Mouse (Mus musculus): ENCODE measurements around the gene Ski. TPM values are rescaled to one million over a fixed set of nuclear protein-coding genes. Genes with fewer than 3 reads are reported as not detected.

Gene Ski
- polyA plus RNA-seq, 1 experiment = 55.2 TPM

DNA sequence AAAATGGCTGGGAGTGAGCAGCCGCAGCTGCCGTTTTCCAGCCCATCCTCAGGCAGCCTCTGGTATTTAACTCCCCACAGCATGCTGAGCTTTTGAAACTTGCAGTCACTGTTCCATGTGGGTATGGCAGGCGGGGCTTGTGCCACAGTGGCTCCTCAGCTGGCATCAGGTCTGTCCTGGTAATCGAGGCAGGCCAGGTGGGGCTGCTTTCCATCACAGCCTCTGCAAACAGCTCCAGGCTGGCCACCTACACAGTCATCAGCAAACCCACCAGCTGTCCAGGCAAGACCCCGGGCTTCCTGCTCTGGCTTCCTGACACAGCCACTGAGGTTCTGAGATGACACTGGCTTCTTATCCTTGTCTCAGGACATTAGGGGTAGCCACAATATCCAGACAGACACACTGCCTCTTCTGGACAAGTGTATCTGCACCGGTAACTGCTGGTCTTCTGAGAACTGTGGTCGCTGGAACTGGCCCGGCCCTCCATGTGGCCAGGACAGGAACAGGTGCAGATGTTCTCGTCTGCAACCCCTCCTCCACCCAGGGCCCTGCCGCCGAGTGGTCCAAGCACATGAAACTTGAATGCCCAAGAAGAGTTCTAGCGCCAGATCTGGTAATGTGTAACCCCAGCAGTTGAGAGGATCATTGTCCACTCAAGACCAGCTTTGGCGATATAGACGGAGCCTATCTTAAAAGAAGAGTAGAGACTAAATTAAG is 76.1 kb downstream of the Ski start:
- TF ChIP-seq CTCF (IDR thresholded peaks at IDR 0.05; ENCODE audit: borderline replicate concordance, extremely low read depth, insufficient read depth, insufficient read length) (no peak), POLR2A (IDR thresholded peaks at IDR 0.05; ENCODE audit: borderline replicate concordance, extremely low read depth, insufficient read depth, insufficient read length, poor library complexity, severe bottlenecking) (no peak)
- no peak for DNase-seq (ENCODE audit: low read depth)

DNA sequence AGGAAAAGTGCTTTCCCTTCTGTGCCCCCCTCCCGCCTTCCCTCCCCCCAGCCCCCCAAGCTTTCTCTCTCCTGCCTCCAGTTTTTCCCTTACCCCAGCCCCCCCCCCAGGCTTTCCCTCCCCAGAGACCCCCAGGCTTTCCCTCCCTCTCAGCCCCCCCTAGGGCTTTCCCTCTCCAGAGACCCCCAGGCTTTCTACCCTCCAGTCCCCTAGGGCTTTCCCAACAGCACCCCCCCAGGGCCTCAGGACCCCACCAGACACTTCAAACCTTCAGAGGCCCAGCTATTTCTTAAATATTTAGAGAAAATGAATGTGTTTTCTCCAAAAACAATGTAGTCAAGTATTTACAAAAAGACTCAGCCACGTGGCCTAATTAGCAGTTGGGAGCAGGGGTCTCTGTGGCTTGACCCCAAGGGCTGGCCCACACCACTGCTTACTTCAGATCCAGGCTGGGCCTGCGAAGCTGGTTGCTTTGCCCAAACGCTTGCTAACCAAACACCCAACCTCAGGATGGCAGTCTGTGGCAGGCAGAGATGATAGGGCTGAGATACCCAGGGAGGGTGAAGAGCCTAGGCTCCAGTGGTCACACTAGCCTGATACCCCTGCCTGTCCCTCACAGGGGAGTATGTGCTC is 77.7 kb downstream of the Ski start:
- peak; percentile 40 for DNase-seq (ENCODE audit: low read depth)
- TF ChIP-seq CTCF (IDR thresholded peaks at IDR 0.05; ENCODE audit: borderline replicate concordance, extremely low read depth, insufficient read depth, insufficient read length) (no peak), POLR2A (IDR thresholded peaks at IDR 0.05; ENCODE audit: borderline replicate concordance, extremely low read depth, insufficient read depth, insufficient read length, poor library complexity, severe bottlenecking) (no peak)

GRCm38 (mm10) chr4:155143871-155144502 is 78.4 kb downstream of the Ski start:
- DNase-seq (ENCODE audit: low read depth) = peak; percentile 90
- TF ChIP-seq CTCF (IDR thresholded peaks at IDR 0.05; ENCODE audit: borderline replicate concordance, extremely low read depth, insufficient read depth, insufficient read length) = no peak
- no peak for TF ChIP-seq POLR2A (IDR thresholded peaks at IDR 0.05; ENCODE audit: borderline replicate concordance, extremely low read depth, insufficient read depth, insufficient read length, poor library complexity, severe bottlenecking)

DNA sequence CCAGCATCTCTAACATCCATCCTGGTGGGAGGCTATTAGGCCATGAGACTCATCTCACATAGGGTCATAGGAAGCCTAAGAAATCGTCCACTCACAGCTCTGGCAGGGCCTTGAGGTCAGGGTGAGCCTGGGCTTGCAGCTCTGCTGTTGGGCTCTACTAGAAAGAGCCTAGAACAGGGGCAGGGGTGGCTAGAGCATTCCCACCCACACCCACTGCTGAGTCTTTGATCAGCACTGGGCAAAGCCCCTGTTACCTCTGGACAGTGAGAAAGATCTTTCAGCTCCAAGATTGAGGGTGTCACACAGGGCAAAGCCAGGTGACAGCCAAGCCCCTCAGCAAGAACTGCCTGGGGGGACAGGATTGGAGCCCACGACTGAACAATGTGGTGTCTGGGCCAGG is 79.0 kb downstream of the Ski start:
- TF ChIP-seq CTCF (IDR thresholded peaks at IDR 0.05; ENCODE audit: borderline replicate concordance, extremely low read depth, insufficient read depth, insufficient read length) (no peak), POLR2A (IDR thresholded peaks at IDR 0.05; ENCODE audit: borderline replicate concordance, extremely low read depth, insufficient read depth, insufficient read length, poor library complexity, severe bottlenecking) (no peak)
- no peak for DNase-seq (ENCODE audit: low read depth)

DNA sequence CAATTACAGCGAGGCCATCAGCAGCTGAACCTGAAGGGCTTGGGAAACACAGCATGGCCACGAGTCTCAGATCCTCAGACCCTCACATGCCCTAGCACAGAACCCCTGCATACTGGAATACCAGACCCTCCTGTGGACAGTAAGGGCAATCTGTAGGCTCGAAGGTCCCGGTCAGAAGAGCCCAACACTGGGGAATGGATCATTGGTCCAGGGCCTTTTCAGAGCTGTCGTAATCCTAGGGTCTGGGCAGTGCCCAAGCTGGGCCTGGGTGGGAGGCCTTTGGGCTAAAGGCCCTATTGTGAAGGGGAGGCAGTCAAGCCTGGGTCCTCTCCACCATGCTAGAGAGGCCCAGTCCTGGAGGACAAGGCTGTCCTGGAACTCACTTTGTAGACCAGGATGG is 79.6 kb downstream of the Ski start:
- DNase-seq (ENCODE audit: low read depth) = no peak
- TF ChIP-seq POLR2A (IDR thresholded peaks at IDR 0.05; ENCODE audit: borderline replicate concordance, extremely low read depth, insufficient read depth, insufficient read length, poor library complexity, severe bottlenecking) (no peak), CTCF (IDR thresholded peaks at IDR 0.05; ENCODE audit: borderline replicate concordance, extremely low read depth, insufficient read depth, insufficient read length) (no peak)

- no peak for DNase-seq (ENCODE audit: low read depth)
- TF ChIP-seq CTCF (IDR thresholded peaks at IDR 0.05; ENCODE audit: borderline replicate concordance, extremely low read depth, insufficient read depth, insufficient read length) (no peak), POLR2A (IDR thresholded peaks at IDR 0.05; ENCODE audit: borderline replicate concordance, extremely low read depth, insufficient read depth, insufficient read length, poor library complexity, severe bottlenecking) (no peak)
Observed at GRCm38 (mm10) chr4:155140795-155141265, 81.6 kb downstream of the Ski start.

DNA sequence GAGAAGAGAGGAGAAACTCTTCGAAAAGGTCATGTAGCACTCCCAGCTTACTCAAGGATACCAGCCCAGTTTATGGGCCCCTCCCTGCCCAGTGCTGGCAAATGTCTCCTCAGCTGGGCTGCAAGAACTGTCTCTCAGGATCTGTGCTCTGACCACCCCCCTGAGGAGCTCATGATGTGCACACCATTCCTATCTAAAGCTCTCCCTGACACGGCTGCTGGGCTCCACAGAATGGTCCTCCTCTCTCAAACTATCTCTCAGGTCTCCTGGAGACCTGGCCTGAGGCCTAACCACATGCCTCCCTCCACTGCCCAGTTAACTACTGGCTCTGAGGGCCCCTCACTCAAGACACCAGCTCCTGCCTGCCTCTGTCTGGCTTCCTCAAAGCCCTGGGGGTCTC is 82.2 kb downstream of the Ski start:
- DNase-seq (ENCODE audit: low read depth) = no peak
- TF ChIP-seq CTCF (IDR thresholded peaks at IDR 0.05; ENCODE audit: borderline replicate concordance, extremely low read depth, insufficient read depth, insufficient read length) (no peak), POLR2A (IDR thresholded peaks at IDR 0.05; ENCODE audit: borderline replicate concordance, extremely low read depth, insufficient read depth, insufficient read length, poor library complexity, severe bottlenecking) (no peak)

DNA sequence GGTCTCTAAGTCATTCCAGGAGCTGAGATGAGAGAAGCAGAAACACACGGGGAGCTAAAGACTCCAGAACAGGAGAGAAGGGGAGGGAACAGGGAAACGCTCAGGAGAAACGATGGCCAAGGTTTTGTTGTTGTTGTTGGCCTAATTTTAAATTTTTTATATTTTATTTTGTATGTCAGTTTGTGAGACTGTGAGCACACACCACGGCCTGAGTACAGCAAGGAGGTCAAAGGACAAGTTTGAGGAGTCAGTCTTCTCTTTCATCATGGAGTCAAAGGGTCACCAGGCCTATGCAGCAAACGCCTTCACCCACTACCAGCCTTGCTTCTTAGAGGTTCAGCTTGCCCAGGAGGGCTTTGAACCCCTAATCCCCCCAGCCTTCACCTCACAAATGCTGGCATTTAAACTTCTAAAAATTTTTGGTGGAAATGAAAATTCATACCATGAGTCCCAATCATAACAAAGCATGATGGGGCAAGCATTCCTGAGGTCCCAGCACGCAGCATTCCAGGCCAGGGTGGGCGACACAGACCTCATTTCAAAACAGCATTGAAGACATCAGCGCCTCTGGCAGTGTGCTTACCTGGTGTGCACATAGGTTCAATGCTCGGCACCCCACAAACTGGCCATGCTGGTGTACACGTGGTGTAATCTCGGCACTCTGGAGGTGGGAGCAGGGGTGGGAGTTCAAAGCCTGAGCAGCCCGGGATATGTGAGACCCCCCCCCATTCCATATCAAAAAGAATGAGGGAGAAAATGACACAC is 82.9 kb downstream of the Ski start:
- TF ChIP-seq CTCF (IDR thresholded peaks at IDR 0.05; ENCODE audit: borderline replicate concordance, extremely low read depth, insufficient read depth, insufficient read length) (no peak), POLR2A (IDR thresholded peaks at IDR 0.05; ENCODE audit: borderline replicate concordance, extremely low read depth, insufficient read depth, insufficient read length, poor library complexity, severe bottlenecking) (no peak)
- no peak for DNase-seq (ENCODE audit: low read depth)

- DNase-seq (ENCODE audit: low read depth) = no peak
- TF ChIP-seq POLR2A (IDR thresholded peaks at IDR 0.05; ENCODE audit: borderline replicate concordance, extremely low read depth, insufficient read depth, insufficient read length, poor library complexity, severe bottlenecking) = no peak
- no peak for TF ChIP-seq CTCF (IDR thresholded peaks at IDR 0.05; ENCODE audit: borderline replicate concordance, extremely low read depth, insufficient read depth, insufficient read length)
Observed at GRCm38 (mm10) chr4:155138451-155138850, 83.9 kb downstream of the Ski start.

GRCm38 (mm10) chr4:155137891-155138290 is 84.5 kb downstream of the Ski start:
- no peak for DNase-seq (ENCODE audit: low read depth)
- TF ChIP-seq CTCF (IDR thresholded peaks at IDR 0.05; ENCODE audit: borderline replicate concordance, extremely low read depth, insufficient read depth, insufficient read length) = no peak
- TF ChIP-seq POLR2A (IDR thresholded peaks at IDR 0.05; ENCODE audit: borderline replicate concordance, extremely low read depth, insufficient read depth, insufficient read length, poor library complexity, severe bottlenecking) = no peak
